28 mouse cellular contexts compared by ENCODE assay signal in genomic region chr6:119475988-119476387, GRCm38 (mm10).
"Had no signal": no experiment of that assay in that cellular context is flagged by ENCODE, and none has a peak within 500 bp of the region (broad histone marks: within the 10 kb centered on the region; RNA-seq: fewer than 3 reads in every experiment).

No protein-coding gene starts in this region.

- H3K36me3 ChIP-seq: limb, embryonic 13.5 days; limb, embryonic 15.5 days; liver, embryonic 13.5 days; liver, embryonic 15.5 days; lung, embryonic 15.5 days; midbrain, embryonic 12.5 days; midbrain, embryonic 15.5 days; neural tube, embryonic 12.5 days had no signal

- H3K9me3 ChIP-seq: limb, embryonic 10.5 days; limb, embryonic 12.5 days; limb, embryonic 13.5 days; limb, embryonic 15.5 days; liver, embryonic 12.5 days; liver, embryonic 13.5 days; liver, embryonic 15.5 days; lung, embryonic 15.5 days; megakaryocyte, embryonic 14.5 days; midbrain, embryonic 10.5 days; midbrain, embryonic 12.5 days; midbrain, embryonic 13.5 days; midbrain, embryonic 15.5 days; neural tube, embryonic 12.5 days had no signal

- H3K27ac ChIP-seq: limb, embryonic 10.5 days; limb, embryonic 12.5 days; limb, embryonic 13.5 days; limb, embryonic 15.5 days; liver, embryonic 12.5 days; liver, embryonic 13.5 days; liver, embryonic 14.5 days; liver, embryonic 15.5 days; lung, embryonic 15.5 days; macrophage; midbrain, embryonic 10.5 days; midbrain, embryonic 12.5 days; midbrain, embryonic 13.5 days; midbrain, embryonic 15.5 days; neural tube, embryonic 12.5 days had no signal

- H3K9ac ChIP-seq: limb, embryonic 12.5 days; limb, embryonic 13.5 days; limb, embryonic 15.5 days; liver, embryonic 12.5 days; liver, embryonic 13.5 days; liver, embryonic 14.5 days; liver, embryonic 15.5 days; liver, postnatal 0 days; lung, embryonic 14.5 days; lung, embryonic 15.5 days; midbrain, embryonic 12.5 days; midbrain, embryonic 13.5 days; midbrain, embryonic 15.5 days; neural tube, embryonic 12.5 days had no signal

- H3K27me3 ChIP-seq: limb, embryonic 12.5 days; limb, embryonic 13.5 days; limb, embryonic 15.5 days; lung, embryonic 15.5 days; midbrain, embryonic 12.5 days; midbrain, embryonic 13.5 days; midbrain, embryonic 15.5 days; neural tube, embryonic 12.5 days had no signal

- H3K4me3 ChIP-seq: limb, embryonic 10.5 days; limb, embryonic 12.5 days; limb, embryonic 13.5 days; limb, embryonic 15.5 days; liver, embryonic 12.5 days; liver, embryonic 13.5 days; liver, embryonic 15.5 days; lung, embryonic 15.5 days; megakaryocyte, embryonic 14.5 days; midbrain, embryonic 10.5 days; midbrain, embryonic 12.5 days; midbrain, embryonic 13.5 days; midbrain, embryonic 15.5 days; myocyte; neural tube, embryonic 12.5 days had no signal

- DNase-seq: left cerebral cortex, postnatal 4 days; liver; liver, embryonic 13.5 days; liver, postnatal 0 days; lung, adult 18-20 months; lung, adult 2 months; lung, embryonic 14.5 days; lung, postnatal 10 days; lung, postnatal 14 days; lung, postnatal 36 days; lung, postnatal 4 days; midbrain, embryonic 14.5 days had no signal
